Mouse (Mus musculus): Measurements from ENCODE around the gene Ckmt1. TPM values are rescaled to one million over a fixed set of nuclear protein-coding genes. Genes with fewer than 3 reads are reported as not detected.

The Ckmt1 gene
- polyA plus RNA-seq, 1 experiment from 2014 or later: 49.1 TPM

Other genes with a start within 250 kb of the Ckmt1 start
- gene Tgm7, start 247.9 kb upstream of the Ckmt1 start, polyA plus RNA-seq (2015; fragmentation: Nextera tagmentation; extraction: Ambion mirVana): not detected in 2 replicates
- 32.0 and 33.0 TPM in 2 replicates for gene Adal, start 217.3 kb upstream of the Ckmt1 start, polyA plus RNA-seq (2015; fragmentation: Nextera tagmentation; extraction: Ambion mirVana)
- 23.9 and 24.5 TPM in 2 replicates for gene Lcmt2, start 217.1 kb upstream of the Ckmt1 start, polyA plus RNA-seq (2015; fragmentation: Nextera tagmentation; extraction: Ambion mirVana)
- gene Tubgcp4, start 187.1 kb upstream of the Ckmt1 start, polyA plus RNA-seq (2015; fragmentation: Nextera tagmentation; extraction: Ambion mirVana): 55.4 and 56.3 TPM in 2 replicates
- gene Zscan29, start 186.6 kb upstream of the Ckmt1 start, polyA plus RNA-seq (2015; fragmentation: Nextera tagmentation; extraction: Ambion mirVana): 8.3 and 9.9 TPM in 2 replicates
- gene Trp53bp1, start 86.3 kb upstream of the Ckmt1 start, polyA plus RNA-seq (2015; fragmentation: Nextera tagmentation; extraction: Ambion mirVana): 179 and 194 TPM in 2 replicates
- gene Map1a, start 68.1 kb upstream of the Ckmt1 start, polyA plus RNA-seq (2015; fragmentation: Nextera tagmentation; extraction: Ambion mirVana): 16.1 and 20.0 TPM in 2 replicates
- 18.6 and 19.3 TPM in 2 replicates for gene Ppip5k1, start 2.3 kb upstream of the Ckmt1 start, polyA plus RNA-seq (2015; fragmentation: Nextera tagmentation; extraction: Ambion mirVana)
- gene Strc, start 29.5 kb downstream of the Ckmt1 start, polyA plus RNA-seq (2015; fragmentation: Nextera tagmentation; extraction: Ambion mirVana): not detected in 2 replicates
- 386 and 398 TPM in 2 replicates for gene Pdia3, start 56.1 kb downstream of the Ckmt1 start, polyA plus RNA-seq (2015; fragmentation: Nextera tagmentation; extraction: Ambion mirVana)
- 5.7 and 6.8 TPM in 2 replicates for gene Catsper2, start 56.1 kb downstream of the Ckmt1 start, polyA plus RNA-seq (2015; fragmentation: Nextera tagmentation; extraction: Ambion mirVana)
- gene Ell3, start 86.6 kb downstream of the Ckmt1 start, polyA plus RNA-seq (2015; fragmentation: Nextera tagmentation; extraction: Ambion mirVana): 2.5 and 2.8 TPM in 2 replicates
- gene Serf2, start 91.5 kb downstream of the Ckmt1 start, polyA plus RNA-seq (2015; fragmentation: Nextera tagmentation; extraction: Ambion mirVana): 391 and 404 TPM in 2 replicates
- 111 and 119 TPM in 2 replicates for gene Hypk, start 95.6 kb downstream of the Ckmt1 start, polyA plus RNA-seq (2015; fragmentation: Nextera tagmentation; extraction: Ambion mirVana)
- 1.3 TPM in 2 replicates for gene Serinc4, start 99.1 kb downstream of the Ckmt1 start, polyA plus RNA-seq (2015; fragmentation: Nextera tagmentation; extraction: Ambion mirVana)
- 79.2 and 79.7 TPM in 2 replicates for gene Mfap1b, start 116.4 kb downstream of the Ckmt1 start, polyA plus RNA-seq (2015; fragmentation: Nextera tagmentation; extraction: Ambion mirVana)
- 34.8 and 36.4 TPM in 2 replicates for gene Mfap1a, start 149.0 kb downstream of the Ckmt1 start, polyA plus RNA-seq (2015; fragmentation: Nextera tagmentation; extraction: Ambion mirVana)
- 5.1 and 5.8 TPM in 2 replicates for gene Wdr76, start 149.0 kb downstream of the Ckmt1 start, polyA plus RNA-seq (2015; fragmentation: Nextera tagmentation; extraction: Ambion mirVana)

Data from hindbrain, embryonic 13.5 days (tissue).